Comparison of ENCODE assay signal across 20 mouse cellular contexts in the genomic region with DNA sequence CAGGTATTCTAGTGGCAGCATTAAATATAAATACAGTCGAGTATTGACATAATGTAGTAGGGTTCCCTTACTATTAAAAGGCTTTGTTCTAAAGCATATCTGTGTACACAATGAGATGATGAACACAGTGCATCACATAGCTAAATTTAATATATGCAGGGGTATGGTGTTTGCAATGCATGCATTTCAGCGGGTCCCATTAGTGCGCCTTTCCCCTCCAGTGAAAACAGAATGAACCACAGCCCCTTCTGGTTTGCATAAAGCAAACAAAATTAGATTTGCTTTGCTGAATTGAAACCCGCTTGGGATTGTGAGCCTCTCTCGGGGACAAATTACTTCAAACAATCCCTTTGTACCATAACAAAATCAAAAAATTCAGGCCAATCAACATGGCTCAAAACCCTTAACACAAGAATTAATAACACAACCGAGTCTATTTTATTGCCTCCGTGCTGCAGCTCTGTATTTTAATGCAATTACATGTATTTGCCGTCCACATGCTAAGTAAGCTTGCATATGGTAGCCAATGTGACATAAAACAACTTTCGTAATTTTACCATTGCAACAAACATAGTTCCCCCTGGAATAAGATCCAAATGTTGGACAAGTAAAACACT.
DNase-seq lines count a peak whose midpoint lies in the region; ATAC-seq lines count a peak whose summit lies in the region.
"Had no signal": no experiment of that assay in that cellular context is flagged by ENCODE, and none has a peak within 500 bp of the region (broad histone marks: within the 10 kb centered on the region; RNA-seq: fewer than 3 reads in every experiment).

No protein-coding gene starts in this region.

- ATAC-seq in hindbrain, embryonic 11.5 days (ENCODE audit: low FRiP score), result peak; percentile 82
- peak; percentile 86 for ATAC-seq in hindbrain, embryonic 13.5 days (ENCODE audit: low FRiP score)
- peak; percentile 92 for ATAC-seq in midbrain, embryonic 13.5 days
- ATAC-seq in neural tube, embryonic 14.5 days (ENCODE audit: low read depth), result peak; percentile 76; the same call in 1 of the 2 replicates
- ATAC-seq in activated CD4-positive, CD25-positive, alpha-beta regulatory T cell, adult 4 months, result no peak
- ATAC-seq: inflammation-experienced regulatory T-cells, adult 6 months had no signal

- no peak overlapping the region for H3K9ac ChIP-seq in hindbrain, embryonic 11.5 days (ENCODE audit: low read depth, low read length)
- no peak overlapping the region for H3K9ac ChIP-seq in hindbrain, embryonic 13.5 days
- H3K9ac ChIP-seq in midbrain, embryonic 13.5 days (replicated peaks), result no peak overlapping the region
- H3K9ac ChIP-seq in neural tube, embryonic 14.5 days (replicated peaks; ENCODE audit: low read depth, low read length), result no peak overlapping the region
- H3K9ac ChIP-seq: heart, embryonic 12.5 days; limb, embryonic 13.5 days; liver, embryonic 13.5 days; lung, embryonic 14.5 days had no signal

- peak; percentile 15 for DNase-seq in hindbrain, embryonic 11.5 days (ENCODE audit: low spot score)
- no peak for DNase-seq in hindbrain, embryonic 10.5 days (ENCODE audit: low spot score)
- DNase-seq in T-cell, adult 2 months (ENCODE audit: low spot score), result no peak
- DNase-seq: adrenal gland, adult 2 months; cerebellum, adult 9-10 months; heart, postnatal 14 days; kidney, adult 8-10 months; kidney, postnatal 4 days; layer of hippocampus, adult 9-11 months; liver, embryonic 13.5 days; lung, embryonic 14.5 days; lung, postnatal 36 days; thymus, postnatal 14 days had no signal

- H3K4me1 ChIP-seq in hindbrain, embryonic 11.5 days (replicated peaks; ENCODE audit: control insufficient read depth, insufficient read depth, low read length), result no peaks in the 10 kb centered on the region
- no peaks in the 10 kb centered on the region for H3K4me1 ChIP-seq in hindbrain, embryonic 10.5 days (replicated peaks)
- H3K4me1 ChIP-seq in hindbrain, embryonic 13.5 days (replicated peaks), result peaks cover 9% of the 10 kb centered on the region; the same call in 1 of the 2 replicates
- H3K4me1 ChIP-seq in midbrain, embryonic 13.5 days (replicated peaks), result 0 out of 2 replicates have a peak, but pooled peaks cover 5% of the 10 kb centered on the region
- peaks cover 3% of the 10 kb centered on the region; the same call in 1 of the 2 replicates for H3K4me1 ChIP-seq in neural tube, embryonic 14.5 days (ENCODE audit: control insufficient read depth, insufficient read depth, low read length)
- H3K4me1 ChIP-seq: heart, embryonic 12.5 days; limb, embryonic 13.5 days; liver, embryonic 13.5 days had no signal

- no peak overlapping the region for H3K4me2 ChIP-seq in hindbrain, embryonic 11.5 days (replicated peaks; ENCODE audit: low read depth, low read length)
- peak overlapping the region; percentile 26; the same call in 1 of the 2 replicates for H3K4me2 ChIP-seq in hindbrain, embryonic 13.5 days
- H3K4me2 ChIP-seq in midbrain, embryonic 13.5 days (replicated peaks), result peak overlapping the region; percentile 19; the same call in 1 of the 2 replicates
- no peak overlapping the region; the same call in 1 of the 2 replicates for H3K4me2 ChIP-seq in neural tube, embryonic 14.5 days (ENCODE audit: low read depth, low read length)
- H3K4me2 ChIP-seq: heart, embryonic 12.5 days; limb, embryonic 13.5 days; liver, embryonic 13.5 days; lung, embryonic 14.5 days had no signal

- no peak overlapping the region for H3K4me3 ChIP-seq in hindbrain, embryonic 11.5 days (ENCODE audit: low read depth, low read length)
- no peak overlapping the region for H3K4me3 ChIP-seq in hindbrain, embryonic 10.5 days
- no peak overlapping the region for H3K4me3 ChIP-seq in hindbrain, embryonic 13.5 days
- no peak overlapping the region for H3K4me3 ChIP-seq in midbrain, embryonic 13.5 days (replicated peaks)
- no peak overlapping the region for H3K4me3 ChIP-seq in neural tube, embryonic 14.5 days (ENCODE audit: low read depth, low read length)
- H3K4me3 ChIP-seq: heart, embryonic 12.5 days; limb, embryonic 13.5 days; liver, embryonic 13.5 days had no signal

- 0 out of 2 replicates have a peak overlapping the region, but pooled peaks have one; percentile 36 for H3K27ac ChIP-seq in hindbrain, embryonic 11.5 days (ENCODE audit: low read depth, low read length)
- H3K27ac ChIP-seq in hindbrain, embryonic 10.5 days, result no peak overlapping the region
- peak overlapping the region; percentile 55 for H3K27ac ChIP-seq in hindbrain, embryonic 13.5 days
- H3K27ac ChIP-seq in midbrain, embryonic 13.5 days, result peak overlapping the region; percentile 31
- H3K27ac ChIP-seq in neural tube, embryonic 14.5 days (ENCODE audit: low read depth, low read length), result no peak overlapping the region
- H3K27ac ChIP-seq: limb, embryonic 13.5 days; liver, embryonic 13.5 days had no signal

- no peaks in the 10 kb centered on the region for H3K36me3 ChIP-seq in hindbrain, embryonic 11.5 days (ENCODE audit: control insufficient read depth, insufficient read depth, low read length)
- H3K36me3 ChIP-seq in hindbrain, embryonic 10.5 days, result no peaks in the 10 kb centered on the region
- H3K36me3 ChIP-seq in hindbrain, embryonic 13.5 days, result no peaks in the 10 kb centered on the region
- no peaks in the 10 kb centered on the region for H3K36me3 ChIP-seq in midbrain, embryonic 13.5 days
- H3K36me3 ChIP-seq in neural tube, embryonic 14.5 days (ENCODE audit: control insufficient read depth, insufficient read depth, low read length), result no peaks in the 10 kb centered on the region
- H3K36me3 ChIP-seq: heart, embryonic 12.5 days; limb, embryonic 13.5 days; liver, embryonic 13.5 days had no signal

- H3K27me3 ChIP-seq in hindbrain, embryonic 11.5 days (ENCODE audit: control insufficient read depth, insufficient read depth, low read length), result no peaks in the 10 kb centered on the region
- no peaks in the 10 kb centered on the region for H3K27me3 ChIP-seq in hindbrain, embryonic 10.5 days (ENCODE audit: insufficient read depth, poor library complexity, severe bottlenecking)
- no peaks in the 10 kb centered on the region for H3K27me3 ChIP-seq in hindbrain, embryonic 13.5 days
- H3K27me3 ChIP-seq in midbrain, embryonic 13.5 days, result no peaks in the 10 kb centered on the region
- H3K27me3 ChIP-seq in neural tube, embryonic 14.5 days (ENCODE audit: control insufficient read depth, insufficient read depth, low read length), result no peaks in the 10 kb centered on the region
- H3K27me3 ChIP-seq: heart, embryonic 12.5 days; limb, embryonic 13.5 days; liver, embryonic 13.5 days had no signal

- 67% methylated on average over 9 of the region's 9 CpGs for WGBS in hindbrain, embryonic 11.5 days
- WGBS in hindbrain, embryonic 10.5 days, result 76% methylated on average over 9 of the region's 9 CpGs
- 42% methylated on average over 9 of the region's 9 CpGs for WGBS in hindbrain, embryonic 13.5 days
- 47% methylated on average over 9 of the region's 9 CpGs for WGBS in midbrain, embryonic 13.5 days
- WGBS in neural tube, embryonic 14.5 days, result 48% methylated on average over 9 of the region's 9 CpGs

- H3K9me3 ChIP-seq in hindbrain, embryonic 11.5 days (ENCODE audit: control insufficient read depth, low read length), result no peaks in the 10 kb centered on the region
- no peaks in the 10 kb centered on the region for H3K9me3 ChIP-seq in hindbrain, embryonic 10.5 days
- H3K9me3 ChIP-seq in hindbrain, embryonic 13.5 days, result no peaks in the 10 kb centered on the region
- H3K9me3 ChIP-seq in midbrain, embryonic 13.5 days, result no peaks in the 10 kb centered on the region
- H3K9me3 ChIP-seq in neural tube, embryonic 14.5 days (ENCODE audit: control insufficient read depth, low read length), result no peaks in the 10 kb centered on the region
- H3K9me3 ChIP-seq: heart, embryonic 12.5 days; limb, embryonic 13.5 days; liver, embryonic 13.5 days had no signal

Comparison
In these comparisons a context has a peak if more than half of its experiments do, and no peak if none do; other contexts are left out.
1. H3K27ac ChIP-seq: peak in hindbrain, embryonic 11.5 days (single experiment), hindbrain, embryonic 13.5 days (single experiment) and midbrain, embryonic 13.5 days (single experiment); none in hindbrain, embryonic 10.5 days (single experiment) and neural tube, embryonic 14.5 days (single experiment).
2. H3K4me2 ChIP-seq: peak in hindbrain, embryonic 13.5 days (single experiment) and midbrain, embryonic 13.5 days (single experiment); none in hindbrain, embryonic 11.5 days (single experiment) and neural tube, embryonic 14.5 days (single experiment).